Mouse (Mus musculus) limb, embryonic 11.5 days (tissue): Measurements from ENCODE around the gene Gm3252. TPM values are rescaled to one million over a fixed set of nuclear protein-coding genes. Genes with fewer than 3 reads are reported as not detected.
"Not testable (repeated sequence)": the region's sequence is repeated elsewhere in the genome, so short reads cannot be mapped to it uniquely, and the experiment has no call there.

Experiments
- ATAC-seq: fragments of 200-750 bp; cut with Nextera tagmentation; 2 replicates; pipeline ENCODE4 v1.8.0; 2017; ENCODE audit warnings: low read depth; ENCODE audit not compliant: insufficient number of reproducible peaks, low FRiP score, low TSS enrichment
- DNase-seq: peaks from one replicate; pipeline ENCODE4 v3.0.0-alpha.2; 2015; ENCODE audit warnings: low spot score
- H3K27ac ChIP-seq: fragments of 300-500 bp; sonication (generic); replicated peaks from 2 replicates; pipeline ENCODE4 v1.5.1; 2014; ENCODE audit warnings: low read depth, mild to moderate bottlenecking, low read length
- H3K27me3 ChIP-seq: fragments of 300-500 bp; sonication (generic); 2 replicates; pipeline ENCODE4 v1.6.1; 2014; ENCODE audit warnings: mild to moderate bottlenecking, low read length, mixed read lengths; ENCODE audit not compliant: control insufficient read depth, insufficient read depth
- H3K36me3 ChIP-seq: fragments of 300-500 bp; sonication (generic); 2 replicates; pipeline ENCODE4 v1.6.1; 2014; ENCODE audit warnings: mild to moderate bottlenecking, low read length, moderate library complexity, mixed read lengths; ENCODE audit not compliant: control insufficient read depth, insufficient read depth
- H3K4me1 ChIP-seq: fragments of 300-500 bp; sonication (generic); 2 replicates; pipeline ENCODE4 v1.6.1; 2014; ENCODE audit warnings: low read length, mixed read lengths; ENCODE audit not compliant: control insufficient read depth, insufficient read depth
- H3K4me2 ChIP-seq: fragments of 300-500 bp; sonication (generic); 2 replicates; pipeline ENCODE4 v1.6.1; 2014; ENCODE audit warnings: low read depth, mild to moderate bottlenecking, moderate library complexity; ENCODE audit not compliant: severe bottlenecking
- H3K4me3 ChIP-seq: fragments of 300-500 bp; sonication (generic); 2 replicates; pipeline ENCODE4 v1.5.1; 2014; ENCODE audit warnings: low read depth, low read length
- H3K9ac ChIP-seq: fragments of 300-500 bp; sonication (generic); 2 replicates; pipeline ENCODE4 v1.6.1; 2014; ENCODE audit warnings: mild to moderate bottlenecking, low read length
- H3K9me3 ChIP-seq: fragments of 300-500 bp; sonication (generic); 2 replicates; pipeline ENCODE4 v1.6.1; 2016; ENCODE audit warnings: low read length; ENCODE audit not compliant: control insufficient read depth
- WGBS: fragments of 180-500 bp; shearing (Covaris S2); extraction: QIAGEN DNeasy Blood & Tissue Kit; methylation state at CpG from one replicate; pipeline ENCODE4 v1.1.7; 2014; 5-methylcytosine and 5-hydroxymethylcytosine counted together
- polyA plus RNA-seq: library from polyadenylated mRNA; unstranded; fragments of >200 nt; fragmentation: Nextera tagmentation; extraction: Ambion mirVana; gene quantifications from 2 replicates; pipeline ENCODE4 v1.2.1, GENCODE M21; 2014

Gene Gm3252
- polyA plus RNA-seq, result 0.15 and 0.16 TPM in 2 replicates

GRCm38 (mm10) chr14:4726038-4726880 lies at the start of gene Gm3252:
TSS of gene Gm3252 (plus strand) at chr14:4726775.
- not testable (repeated sequence) for ATAC-seq, H3K36me3 ChIP-seq, H3K9me3 ChIP-seq, H3K9ac ChIP-seq, H3K27ac ChIP-seq, H3K4me1 ChIP-seq, H3K27me3 ChIP-seq
- peak; percentile 10 for DNase-seq
- H3K4me2 ChIP-seq, result peak within 1 kb of the TSS; percentile 20
- WGBS, result 0% methylated on average over 3 of the region's 47 CpGs
- peak within 1 kb of the TSS; percentile 14 for H3K4me3 ChIP-seq

- DNase-seq, H3K9me3 ChIP-seq, H3K36me3 ChIP-seq, H3K9ac ChIP-seq, ATAC-seq, H3K4me2 ChIP-seq, H3K4me3 ChIP-seq, H3K27me3 ChIP-seq, H3K4me1 ChIP-seq, H3K27ac ChIP-seq: not testable (repeated sequence)
- WGBS, result 73% methylated on average over 1 of the region's 2 CpGs
Observed at GRCm38 (mm10) chr14:4708938-4709337, 17.6 kb upstream of the Gm3252 start, which contains the start of gene Gm7876. TSS of gene Gm7876 (plus strand) at chr14:4709238.

- DNase-seq, H3K4me3 ChIP-seq, H3K9me3 ChIP-seq, H3K4me2 ChIP-seq, H3K4me1 ChIP-seq, H3K9ac ChIP-seq, H3K27ac ChIP-seq, H3K36me3 ChIP-seq, H3K27me3 ChIP-seq, ATAC-seq: not testable (repeated sequence)
- WGBS, result 80% methylated on average over 1 of the region's 2 CpGs
Observed at GRCm38 (mm10) chr14:4776037-4776436, 49.5 kb downstream of the Gm3252 start, which contains the start of gene Gm9602. TSS of gene Gm9602 (plus strand) at chr14:4776337.

Other genes starting within 250 kb of the Gm3252 start
- gene Gm3182, start 245.0 kb upstream of the Gm3252 start, polyA plus RNA-seq, result not detected in 2 replicates
- gene Gm3047, start 171.4 kb upstream of the Gm3252 start, polyA plus RNA-seq, result not detected in 2 replicates
- not detected in 2 replicates for gene Gm8159, start 94.4 kb upstream of the Gm3252 start, polyA plus RNA-seq
- gene Gm3239, start 62.6 kb upstream of the Gm3252 start, polyA plus RNA-seq, result not detected in 2 replicates
- not detected in 2 replicates for gene Gm7876, start 17.5 kb upstream of the Gm3252 start, polyA plus RNA-seq
- not detected in 2 replicates for gene Gm9602, start 49.6 kb downstream of the Gm3252 start, polyA plus RNA-seq
- not detected in 2 replicates for gene Gm3269, start 111.3 kb downstream of the Gm3252 start, polyA plus RNA-seq
- 0.31 and 0.58 TPM in 2 replicates for gene Gm3264, start 128.8 kb downstream of the Gm3252 start, polyA plus RNA-seq
- not detected in 2 replicates for gene Gm3278, start 165.6 kb downstream of the Gm3252 start, polyA plus RNA-seq